Mouse (Mus musculus): Measurements from ENCODE around the gene Kat2a.
A peak's percentile ranks its signal among the peaks of the same experiment; 100 is the strongest.

Gene Kat2a

DNA sequence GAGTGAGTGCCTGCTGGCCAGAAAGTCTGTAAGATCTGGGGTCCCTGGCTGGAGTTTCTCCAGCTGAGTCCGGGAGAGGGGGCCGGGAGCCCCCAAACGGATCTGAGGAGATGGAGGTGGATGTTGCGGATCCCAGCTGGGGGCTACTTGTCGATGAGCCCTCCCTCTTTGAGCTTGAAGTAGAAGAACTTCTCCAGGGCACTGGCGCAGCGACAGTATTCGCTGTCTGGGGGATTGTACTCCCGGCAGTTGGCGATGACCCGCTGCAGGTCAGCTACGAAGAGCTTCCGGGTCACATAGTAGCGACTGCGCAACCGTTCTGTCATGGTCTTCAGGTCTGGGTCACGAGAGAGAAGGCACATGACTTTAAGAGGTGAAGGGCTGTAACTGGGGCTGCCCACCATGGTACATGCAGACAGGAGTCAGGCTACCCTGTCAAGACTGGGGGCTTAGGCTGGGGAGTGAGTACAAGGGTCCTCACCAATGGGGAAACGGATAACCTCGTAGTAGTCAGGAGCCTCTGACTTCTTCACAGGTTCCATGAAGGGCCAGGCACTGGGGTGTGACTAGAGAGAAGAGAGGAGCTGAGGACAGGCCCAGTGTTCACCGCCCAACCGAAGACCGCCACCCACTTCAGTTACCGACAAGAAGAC is 7.0 kb downstream of the Kat2a start:
- DNase-seq, result no peak

DNA sequence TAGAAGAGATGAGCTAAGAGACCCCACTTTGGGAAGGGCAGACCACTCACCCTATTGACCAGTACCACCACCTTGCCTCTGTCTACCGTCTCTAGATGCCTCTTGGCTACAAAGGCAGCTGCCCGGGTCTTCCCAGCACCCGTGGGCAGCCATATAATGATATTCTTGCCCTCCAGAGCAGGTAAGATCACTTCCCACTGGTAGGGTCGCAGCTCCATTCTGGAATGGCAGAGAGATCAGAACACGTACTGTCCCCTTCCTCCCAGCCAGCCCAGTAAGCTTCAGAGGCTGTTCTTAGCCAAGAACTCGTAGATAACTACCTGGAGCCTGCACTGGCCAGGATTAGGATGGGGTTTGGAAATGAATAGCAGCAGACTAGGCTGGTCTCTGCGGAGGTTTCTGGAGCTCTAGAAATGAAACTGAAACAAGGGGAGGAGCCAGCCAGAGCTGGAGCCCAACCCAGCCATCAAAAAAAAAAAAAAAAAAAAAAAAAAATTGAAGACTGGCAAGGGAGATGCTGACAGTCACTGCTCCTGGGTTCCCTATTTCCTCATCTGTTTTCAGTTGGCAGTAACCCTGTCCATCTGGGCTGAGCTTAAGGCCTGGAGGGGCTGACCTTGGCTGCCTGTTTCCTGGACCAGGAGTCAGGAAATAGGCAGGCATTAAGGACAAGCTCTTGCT is 8.3 kb downstream of the Kat2a start, which contains the start of gene Dhx58:
Gene Dhx58, minus strand, starts transcription at position 421 of the 681 bp plus-strand sequence.
- DNase-seq, result no peak

DNA sequence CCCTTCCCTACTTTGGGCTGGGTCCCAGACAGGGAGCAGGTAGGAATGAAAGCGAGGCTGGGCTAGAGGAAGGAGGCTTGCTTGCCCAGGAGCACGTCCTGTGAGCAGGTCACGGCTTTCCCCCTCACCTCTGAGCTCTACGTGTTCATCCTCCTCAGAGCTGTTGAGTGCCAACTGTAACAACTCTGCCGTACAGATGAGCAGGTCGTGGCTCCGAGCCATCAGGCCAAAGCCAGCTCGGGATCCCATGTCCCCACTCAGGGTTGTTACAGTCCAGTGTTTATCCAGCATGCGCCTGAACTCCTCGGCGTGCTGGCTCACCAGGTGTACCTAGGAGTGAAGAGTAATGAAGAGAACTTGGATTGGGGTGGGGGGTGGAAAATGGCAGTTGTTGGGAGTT is 8.9 kb downstream of the Kat2a start:
- no peak for DNase-seq

DNA sequence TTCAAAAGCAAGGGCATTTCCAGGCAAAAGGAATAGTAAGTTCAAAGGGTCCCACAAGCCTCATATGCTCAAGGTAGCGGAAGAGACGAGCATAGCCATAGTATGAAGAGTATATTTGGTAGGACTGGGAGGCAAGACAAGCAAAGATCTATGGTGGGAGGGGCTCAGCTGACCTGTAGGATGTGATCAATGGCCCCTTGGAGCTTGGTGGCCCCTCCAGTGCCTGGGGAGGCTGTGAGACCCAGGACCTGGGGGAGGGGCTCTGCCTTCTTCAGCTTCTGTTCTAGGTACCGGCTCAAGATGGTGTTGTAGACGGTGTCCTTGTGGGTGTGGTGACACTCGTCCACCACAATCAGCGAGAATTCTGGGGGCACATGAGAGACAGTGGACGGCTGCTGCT is 9.4 kb downstream of the Kat2a start:
- DNase-seq, result no peak

DNA sequence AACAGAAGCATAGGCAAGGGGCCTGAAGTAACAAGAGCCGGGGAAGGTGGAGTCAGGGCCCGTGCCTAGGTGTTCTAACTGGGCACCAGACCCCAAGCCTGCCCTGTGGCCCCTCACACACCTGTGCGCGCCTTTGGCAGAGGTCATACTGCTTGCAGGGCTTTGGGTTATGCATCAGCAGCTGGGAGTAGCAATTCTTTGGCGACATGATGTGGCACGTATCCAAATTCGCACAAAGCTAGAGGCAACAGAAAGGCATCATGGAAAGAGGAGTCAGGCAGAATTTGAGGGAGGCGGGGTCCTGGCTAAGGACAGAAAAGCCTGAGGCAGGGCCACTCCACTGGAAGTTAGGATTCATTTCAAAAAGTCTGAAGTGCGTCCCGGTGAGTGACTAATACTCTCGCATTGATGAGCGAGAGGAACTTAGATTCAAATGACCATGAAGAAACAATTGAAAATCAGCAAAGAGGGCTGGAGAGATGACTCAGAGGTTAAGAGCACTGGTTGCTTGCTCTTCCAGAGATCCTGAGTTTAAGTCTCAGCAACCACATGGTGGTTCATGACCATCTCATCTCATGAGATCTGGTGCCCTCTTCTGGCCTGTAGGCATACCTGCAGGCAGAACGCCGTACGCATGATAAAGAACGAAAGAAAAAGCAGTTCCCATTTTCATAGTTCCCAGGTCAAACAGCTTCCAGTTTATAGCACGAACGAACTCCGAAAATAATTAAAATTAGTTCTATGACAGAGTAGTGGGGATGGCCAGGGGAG is 10.0 kb downstream of the Kat2a start:
- peak; percentile 50 for DNase-seq

DNA sequence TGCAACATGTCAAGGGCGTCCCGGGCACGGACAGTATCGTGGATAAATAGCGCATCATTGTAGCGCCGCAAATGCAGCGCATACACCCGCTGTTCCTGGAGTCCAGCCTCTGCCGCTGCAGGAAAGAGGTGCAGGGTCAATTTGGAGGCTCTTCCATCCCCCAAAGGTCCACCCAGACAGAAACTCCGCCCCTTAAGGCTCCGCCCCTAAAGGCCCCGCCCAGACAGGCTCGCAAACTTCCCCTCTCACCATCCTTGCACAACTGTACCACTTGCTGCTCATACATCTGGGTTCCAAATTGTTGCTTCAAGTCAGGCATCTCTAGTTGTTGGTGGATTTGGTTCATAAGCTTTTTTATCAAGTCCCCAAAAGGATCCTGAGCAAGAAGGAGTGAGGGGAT is 11.0 kb downstream of the Kat2a start:
- no peak for DNase-seq

DNA sequence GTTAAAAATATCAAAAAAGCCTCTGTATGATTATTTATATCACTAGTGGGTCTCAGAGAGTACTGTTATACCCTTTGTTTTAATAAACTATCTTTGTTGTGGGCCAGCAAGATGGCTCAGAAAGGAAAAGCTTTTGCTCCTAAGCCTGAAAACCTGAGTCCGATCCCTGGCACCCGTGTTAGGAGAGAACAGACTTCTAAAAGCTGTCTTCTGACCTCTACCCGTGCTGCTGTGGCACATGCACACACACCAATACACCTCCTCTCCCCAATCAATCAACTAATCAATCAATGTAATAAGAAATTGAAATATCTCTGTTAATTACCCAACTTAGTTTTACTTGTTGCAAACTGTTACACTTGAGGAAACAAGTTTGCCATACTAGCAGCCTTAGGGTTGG is 11.6 kb downstream of the Kat2a start:
- DNase-seq, result no peak

DNA sequence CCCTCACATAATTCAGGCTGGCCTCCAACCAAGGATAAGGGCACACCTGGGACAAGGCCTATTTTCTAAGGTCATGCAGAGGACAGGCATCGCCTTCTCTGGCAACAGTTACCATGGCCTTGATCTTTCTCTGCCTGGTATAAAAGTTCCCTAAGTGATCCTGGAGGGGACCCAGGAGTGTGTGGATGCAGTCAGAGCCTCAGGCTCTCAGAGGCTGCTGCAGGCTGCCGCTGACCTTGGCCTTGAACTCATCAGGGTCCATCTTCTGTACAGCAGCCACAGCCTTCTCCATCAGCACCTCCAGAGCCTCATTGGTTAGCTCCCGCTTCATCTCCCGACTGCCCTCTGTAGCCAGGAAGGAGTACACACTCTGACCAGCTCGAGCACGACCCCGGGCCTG is 14.3 kb downstream of the Kat2a start:
- no peak for DNase-seq

DNA sequence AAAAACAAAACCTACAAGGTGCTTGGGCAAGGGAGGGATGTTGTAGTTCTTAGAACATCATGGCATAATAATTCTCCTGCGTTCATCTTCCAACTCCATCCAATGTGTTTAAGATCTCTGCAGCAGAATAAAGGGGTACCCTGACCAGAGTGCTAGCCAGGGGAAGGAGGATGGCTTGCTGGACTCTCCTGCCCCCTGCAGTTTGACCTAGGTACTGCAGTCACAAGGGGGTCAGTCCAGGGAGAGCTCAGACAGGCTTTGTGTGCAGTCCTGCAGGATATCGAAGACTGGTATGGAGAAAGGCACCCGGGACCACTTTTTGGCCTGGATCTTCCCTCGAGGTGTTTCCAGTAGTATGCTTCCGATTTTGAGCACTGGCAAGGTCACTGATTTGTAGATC is 17.3 kb downstream of the Kat2a start:
- peak; percentile 62 for DNase-seq

DNA sequence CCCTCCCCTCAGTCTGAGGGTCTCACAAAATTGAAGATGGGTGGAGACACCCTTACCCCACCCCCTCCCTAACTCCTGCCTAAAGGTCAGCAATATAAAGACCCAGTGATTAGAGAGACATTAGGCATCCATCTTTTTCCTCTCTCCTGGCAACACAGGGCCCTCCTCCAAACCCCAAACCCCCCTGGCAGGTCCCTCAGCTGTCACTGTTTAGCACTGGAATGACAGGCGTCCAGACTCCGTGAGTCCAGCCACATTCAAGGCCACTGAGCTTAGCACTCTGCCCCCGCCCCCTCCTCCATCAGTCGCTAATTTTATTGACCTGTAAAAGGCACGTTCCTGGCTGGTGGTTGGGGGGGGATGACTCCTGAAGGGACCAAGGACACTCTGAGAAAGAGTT is 19.1 kb downstream of the Kat2a start:
- no peak for DNase-seq

DNA sequence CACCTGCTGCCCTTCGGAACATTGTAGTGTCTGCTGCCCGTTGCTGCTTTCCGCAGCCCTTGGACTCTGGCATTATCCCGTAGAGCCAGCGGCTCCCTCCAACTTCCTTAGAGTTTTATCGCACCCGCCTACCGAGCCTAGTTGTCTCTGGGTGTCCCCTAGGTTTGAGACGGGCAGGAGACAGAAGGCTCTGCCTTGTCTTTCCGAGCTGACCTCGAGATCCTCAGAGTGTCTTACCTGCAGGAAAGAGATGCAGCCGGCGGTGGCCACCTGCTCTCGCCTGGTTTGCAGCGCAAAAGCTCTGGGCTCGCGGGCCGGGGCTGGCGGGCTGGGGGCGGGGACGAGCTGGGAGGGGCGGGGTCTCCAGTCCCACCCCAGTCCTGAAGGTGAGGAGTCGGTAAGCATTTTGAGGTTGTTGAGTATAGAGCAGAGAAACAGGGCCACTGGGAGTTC is 20.1 kb downstream of the Kat2a start, which contains the start of gene Zfp385c:
Gene Zfp385c, minus strand, starts transcription at position 292 of the 453 bp plus-strand sequence.
- DNase-seq, result no peak

DNA sequence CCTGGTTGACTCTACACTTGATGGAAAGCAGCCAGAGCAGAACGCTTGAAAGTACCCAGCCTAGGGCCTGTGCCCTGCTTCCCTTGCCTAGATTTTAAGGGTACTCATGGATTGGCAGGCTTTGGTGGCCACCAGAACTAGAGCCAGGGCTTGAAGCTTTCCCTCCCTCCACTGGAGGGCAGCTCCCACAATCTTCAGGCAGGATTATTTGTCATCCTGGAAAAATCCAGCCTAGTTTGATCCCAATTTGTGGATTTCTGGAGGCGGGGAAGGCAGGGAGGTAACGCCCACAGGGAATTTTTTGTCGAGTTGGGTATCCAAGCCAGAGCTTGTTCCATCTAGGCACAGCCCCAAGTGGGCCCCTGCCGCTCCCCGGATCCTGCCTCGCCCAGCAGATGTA is 21.9 kb downstream of the Kat2a start:
- no peak for DNase-seq

DNA sequence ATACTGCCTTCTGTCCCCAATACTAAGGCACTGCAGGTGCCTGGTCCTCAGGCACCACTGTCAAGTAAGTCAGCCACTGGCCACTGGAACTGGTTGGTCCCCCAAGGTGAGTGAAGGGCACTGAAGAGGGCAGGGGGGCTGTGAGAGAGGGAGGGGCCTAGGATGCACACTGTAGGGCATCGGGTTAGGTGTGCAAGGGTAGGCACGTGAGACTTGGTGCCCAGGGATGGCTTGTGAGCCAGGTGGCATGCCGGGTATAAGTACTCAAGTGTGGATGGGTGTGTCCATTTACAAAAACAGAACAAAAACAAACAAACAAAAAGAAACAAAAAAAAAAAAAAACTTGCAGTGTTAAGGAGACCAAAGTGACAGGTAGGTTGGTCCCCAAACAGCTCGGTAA is 23.8 kb downstream of the Kat2a start:
- DNase-seq, result no peak

DNA sequence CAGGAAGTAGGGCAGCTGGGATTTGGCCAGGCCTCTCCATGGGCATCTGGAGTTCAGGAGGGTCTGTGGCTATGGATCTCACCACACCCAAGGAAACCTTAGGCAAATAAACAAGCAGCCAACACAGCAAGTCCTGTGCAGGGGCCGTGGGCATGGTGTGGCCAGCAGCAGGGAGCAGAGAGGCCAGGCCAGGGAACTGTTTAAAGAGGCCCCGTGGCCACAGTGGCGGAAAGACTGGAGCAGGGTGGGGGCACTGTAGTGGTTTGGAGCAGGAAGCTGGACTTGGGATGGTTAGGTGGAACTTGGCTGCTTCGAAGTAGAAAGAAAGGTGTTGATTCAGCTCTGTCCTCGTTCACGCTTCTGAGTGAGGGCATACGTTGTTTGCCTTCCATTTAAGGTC is 25.0 kb downstream of the Kat2a start:
- DNase-seq, result no peak

DNA sequence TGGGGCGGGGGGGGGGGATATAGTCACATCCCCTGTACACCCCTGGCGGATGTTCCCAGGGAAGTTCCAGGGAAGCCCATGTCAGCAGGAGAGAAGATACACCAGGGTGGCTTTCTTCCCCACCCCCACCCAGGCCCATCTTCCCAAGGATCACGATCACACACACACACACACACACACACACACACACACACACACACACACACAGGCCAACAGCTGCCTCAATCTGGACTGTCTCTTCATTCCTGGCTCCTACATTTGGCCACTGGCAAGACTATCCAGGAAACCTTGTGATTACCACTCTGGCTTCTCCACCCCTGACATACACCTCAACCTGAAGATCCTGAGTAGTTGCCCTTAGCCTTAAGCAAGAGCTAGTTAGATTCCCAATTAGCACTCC is 26.9 kb downstream of the Kat2a start:
- DNase-seq, result no peak

DNA sequence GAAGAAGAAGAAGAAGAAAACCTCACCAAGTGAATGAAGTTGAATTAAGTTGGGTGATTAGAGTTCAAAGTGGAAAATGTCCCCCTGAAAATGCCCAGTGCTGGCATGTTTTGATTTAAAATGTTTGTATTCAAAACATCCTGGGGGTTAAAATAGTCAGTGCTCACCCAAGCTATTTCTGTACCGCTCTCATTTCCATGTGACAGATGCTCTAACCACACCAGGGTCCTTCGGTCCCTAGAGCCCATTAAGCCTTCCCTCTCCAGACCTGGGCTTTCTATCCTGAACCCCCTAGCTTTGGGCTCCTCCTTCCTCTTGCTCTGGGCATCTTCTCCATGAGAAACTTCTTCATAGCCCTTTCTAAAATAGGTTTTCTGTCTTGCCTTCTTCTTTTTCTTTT is 28.2 kb downstream of the Kat2a start:
- no peak for DNase-seq

DNA sequence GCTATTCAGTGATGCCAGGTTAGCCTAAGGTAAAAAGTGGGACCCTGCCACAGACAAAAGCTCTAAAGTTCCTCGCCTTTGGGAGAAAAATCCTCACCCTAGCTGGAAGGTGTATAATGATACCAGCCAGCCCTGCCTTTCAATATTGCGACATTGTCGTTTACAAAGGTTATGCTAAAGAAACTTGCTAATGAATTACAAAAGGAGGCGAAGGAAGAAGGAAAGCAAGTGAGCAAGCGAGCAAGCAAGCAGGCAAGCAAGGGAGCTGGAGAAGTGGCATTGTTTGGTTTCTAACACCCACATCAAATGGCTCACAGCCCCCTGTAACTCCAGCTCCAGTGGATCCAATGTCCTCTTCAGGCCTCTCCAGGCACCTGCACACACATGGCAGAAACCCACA is 29.7 kb downstream of the Kat2a start:
- DNase-seq, result no peak

DNA sequence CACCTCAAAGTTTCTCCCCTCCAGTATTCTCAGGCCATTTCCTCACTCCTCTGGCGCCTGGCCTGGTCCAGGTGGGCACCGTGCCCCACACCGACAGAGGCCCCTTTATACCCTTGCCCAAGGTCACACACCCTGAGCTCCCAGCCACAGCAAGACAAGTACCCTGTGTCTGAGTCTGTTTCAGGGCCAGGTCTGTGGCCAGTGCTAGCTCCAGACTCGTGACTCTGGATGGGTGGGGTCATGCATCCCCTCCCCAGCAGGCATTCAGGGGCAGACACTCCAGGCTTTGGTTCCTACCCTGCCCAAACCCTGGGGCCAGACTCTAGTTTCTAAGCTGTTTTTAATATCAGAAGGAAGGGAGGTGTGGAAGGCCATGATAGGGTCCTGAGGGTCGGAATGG is 30.4 kb downstream of the Kat2a start:
- no peak for DNase-seq

DNA sequence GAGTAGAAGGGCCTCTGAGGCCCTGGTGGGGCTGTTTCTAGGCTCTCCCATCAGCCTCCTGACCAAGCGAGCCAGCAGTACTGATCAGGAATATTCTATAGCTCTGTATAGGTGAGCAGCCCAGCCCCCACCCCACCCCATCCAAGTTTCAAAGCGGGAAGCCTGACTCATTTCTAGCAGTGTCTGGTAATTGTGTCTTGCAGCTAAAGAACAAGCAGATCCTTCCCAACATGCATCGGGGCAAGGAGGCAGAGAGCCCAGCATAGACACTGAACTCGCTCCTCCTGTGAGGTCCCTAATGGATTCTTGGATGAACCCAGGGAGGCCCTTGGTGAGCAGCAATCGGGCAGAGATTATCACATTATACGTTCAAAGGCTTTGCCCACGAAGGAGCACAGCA is 34.5 kb downstream of the Kat2a start:
- no peak for DNase-seq

DNA sequence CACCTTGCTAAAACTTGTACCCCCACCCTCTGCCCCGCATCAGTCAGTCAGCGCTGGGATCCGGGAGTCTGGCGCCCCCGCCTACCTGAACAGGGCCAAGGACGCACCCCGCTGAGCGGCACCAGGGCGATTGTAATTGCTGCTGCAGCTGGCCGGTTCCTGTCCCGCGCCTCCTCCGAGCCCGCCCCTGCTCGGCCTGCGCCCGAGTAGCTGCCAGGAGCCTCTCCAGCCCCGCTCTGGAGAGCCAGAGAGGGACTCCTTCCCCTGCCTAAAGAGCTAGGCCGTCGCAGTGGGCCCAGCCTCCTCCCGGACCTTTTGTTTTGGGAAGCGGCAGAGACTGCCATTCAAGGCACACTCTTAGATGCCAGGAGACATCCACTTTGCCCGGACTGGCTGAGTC is 39.1 kb downstream of the Kat2a start:
- DNase-seq, result no peak

DNA sequence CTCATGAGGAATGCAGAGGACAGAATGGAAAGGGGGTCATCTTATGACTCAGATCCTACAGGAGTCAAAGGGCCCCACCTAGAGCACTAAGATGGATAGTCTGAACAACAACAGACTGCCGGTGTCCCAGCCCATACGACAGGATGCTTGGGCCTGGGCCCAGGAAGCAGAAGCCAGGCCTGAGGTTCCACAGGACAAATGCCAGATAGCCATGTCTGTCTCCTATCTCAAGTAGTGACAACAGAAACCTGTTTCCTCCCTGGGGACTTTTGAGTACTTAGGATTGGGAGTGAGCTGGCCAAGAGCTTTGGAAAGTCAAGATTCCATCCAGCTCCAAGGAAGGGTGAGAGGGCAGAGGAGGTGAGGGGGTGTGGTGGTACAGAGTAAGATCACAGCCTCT is 40.3 kb downstream of the Kat2a start:
- no peak for DNase-seq

DNA sequence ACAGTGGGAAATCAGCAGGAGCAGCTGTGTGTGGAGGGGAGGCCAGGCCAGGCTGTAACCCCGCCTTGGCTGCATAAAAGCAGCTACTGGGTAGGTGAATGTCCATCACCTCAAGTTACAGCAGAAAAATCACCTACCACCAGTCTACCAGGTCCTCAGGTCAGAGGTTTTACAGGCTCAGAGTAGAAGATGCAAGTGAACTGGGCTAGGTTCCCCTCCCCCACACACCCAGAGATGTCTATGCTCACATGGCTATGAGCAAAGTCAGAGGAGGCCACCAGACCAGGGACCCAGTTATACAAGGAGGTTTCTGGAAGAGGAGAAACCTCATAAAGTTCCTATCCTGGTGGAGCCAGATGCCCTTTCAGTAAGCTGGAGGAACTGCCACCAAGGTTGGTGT is 41.2 kb downstream of the Kat2a start:
- no peak for DNase-seq

DNA sequence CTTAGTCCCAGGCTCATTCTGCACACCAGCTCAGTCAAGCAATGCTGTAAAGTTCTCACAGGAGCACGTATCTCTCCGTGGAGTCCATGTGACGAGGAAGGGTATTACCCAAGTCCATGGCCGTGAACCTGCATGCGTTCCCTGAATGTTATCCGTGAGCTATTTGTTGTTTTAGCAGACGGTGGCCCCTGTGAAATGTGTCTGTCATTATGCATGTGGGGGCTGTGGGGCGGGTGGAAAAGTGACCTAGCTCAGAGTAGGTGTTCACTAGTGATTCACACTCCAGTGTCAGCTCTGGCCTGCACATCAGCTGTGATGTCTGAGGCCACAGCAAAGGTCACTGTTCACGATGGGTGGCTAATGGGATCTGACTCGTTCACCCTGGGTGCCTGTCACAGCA is 52.5 kb downstream of the Kat2a start:
- DNase-seq, result no peak

DNA sequence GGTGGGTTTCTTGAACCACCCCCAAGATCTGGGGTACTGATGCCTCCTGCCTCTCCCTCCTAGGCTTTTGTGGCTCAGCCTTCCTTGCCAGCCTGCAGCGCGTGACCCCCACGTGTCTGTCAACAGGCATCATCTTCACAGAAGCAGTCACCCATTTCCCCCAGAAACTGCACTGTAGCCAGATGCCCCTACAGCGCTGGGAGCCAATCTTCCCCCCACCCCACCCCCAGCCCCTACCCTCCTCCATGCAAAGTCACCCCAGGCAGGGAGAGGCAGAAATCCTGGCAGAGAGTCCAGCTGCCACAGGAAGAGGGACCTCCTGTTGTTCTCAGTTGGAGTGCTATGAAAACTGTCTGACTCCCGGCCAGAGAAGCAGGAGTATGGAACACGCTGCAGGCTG is 55.8 kb downstream of the Kat2a start:
- DNase-seq, result no peak
